Mouse (Mus musculus): ENCODE results near the gene Zfp28.
A peak's percentile ranks its signal among the peaks of the same experiment; 100 is the strongest.
"Not testable (repeated sequence)": the region's sequence is repeated elsewhere in the genome, so short reads cannot be mapped to it uniquely, and the experiment has no call there.

The Zfp28 gene

DNA sequence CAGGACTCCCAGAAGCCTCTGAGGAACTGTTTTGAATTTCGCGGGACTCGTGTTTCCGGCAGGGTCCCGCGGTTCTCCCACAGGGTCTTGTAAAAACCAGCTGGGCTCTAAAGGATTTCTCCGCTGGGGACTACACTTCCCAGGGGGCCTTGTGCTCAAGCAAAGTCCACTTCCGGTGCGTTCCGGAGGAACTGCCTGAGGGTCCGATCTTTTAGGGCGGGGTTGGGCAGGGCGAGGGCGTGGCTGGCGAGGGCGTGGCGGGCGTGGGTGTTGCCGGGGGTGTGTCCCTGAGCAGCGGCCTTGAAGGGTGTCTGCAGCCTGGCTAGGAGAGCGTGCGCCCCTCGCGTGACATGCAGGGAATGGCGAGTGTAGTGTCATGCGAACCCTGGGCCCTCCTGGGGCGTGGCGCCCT lies at the start of gene Zfp28:
TSS of gene Zfp28 (plus strand) at position 252 of the 412 bp plus-strand sequence.
- DNase-seq (ENCODE audit: low spot score): peak; percentile 95

DNA sequence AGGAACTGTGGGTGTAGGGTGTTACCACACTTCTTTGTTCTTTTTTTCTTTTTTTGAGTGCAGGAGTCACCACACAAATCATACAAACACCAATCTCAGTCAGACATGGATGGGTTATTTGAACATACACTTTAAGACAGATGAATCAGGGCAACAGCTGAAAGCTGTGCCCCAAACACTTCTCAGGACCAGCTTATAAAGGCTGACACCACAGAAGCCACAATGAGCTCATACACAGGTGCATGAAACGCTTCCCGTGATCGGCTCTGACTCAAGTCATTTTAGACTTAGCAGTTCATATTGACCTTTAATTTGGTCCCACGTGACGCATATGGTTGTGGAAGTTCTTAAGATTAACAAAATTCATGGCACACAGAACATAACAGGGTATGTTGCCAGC lies 43.2 kb upstream of the Zfp28 start:
- DNase-seq (ENCODE audit: low spot score): no peak

DNA sequence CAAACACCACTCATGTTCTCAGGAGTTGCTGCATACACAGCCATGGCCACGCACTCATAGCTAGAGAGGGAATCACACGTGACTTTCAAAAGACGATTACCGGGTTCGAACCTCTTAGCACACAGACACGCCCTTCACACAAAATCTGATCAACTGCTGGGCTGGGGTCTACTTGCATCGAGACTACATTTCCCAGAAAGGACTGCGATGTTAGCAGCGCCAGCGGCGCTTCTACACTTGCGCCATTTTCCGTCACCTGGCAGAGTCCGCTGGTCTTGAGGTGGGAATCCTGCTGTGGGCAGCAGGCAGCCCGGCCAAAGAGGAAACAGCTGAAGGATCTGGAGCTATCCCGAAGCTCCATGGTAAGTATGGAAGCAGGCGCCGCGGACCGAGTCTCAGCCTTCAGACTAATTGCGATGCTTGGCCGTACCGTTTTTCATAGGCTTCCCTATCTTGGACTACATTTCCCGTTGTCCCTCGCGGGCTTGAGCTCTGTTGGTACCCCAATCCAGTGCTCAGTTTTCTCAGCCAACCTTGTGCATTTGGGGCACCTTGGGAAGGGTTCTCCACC lies 39.5 kb upstream of the Zfp28 start, which contains the start of gene Gm3854:
TSS of gene Gm3854 (plus strand) at position 259 of the 571 bp plus-strand sequence.
- DNase-seq (ENCODE audit: low spot score): peak; percentile 32

DNA sequence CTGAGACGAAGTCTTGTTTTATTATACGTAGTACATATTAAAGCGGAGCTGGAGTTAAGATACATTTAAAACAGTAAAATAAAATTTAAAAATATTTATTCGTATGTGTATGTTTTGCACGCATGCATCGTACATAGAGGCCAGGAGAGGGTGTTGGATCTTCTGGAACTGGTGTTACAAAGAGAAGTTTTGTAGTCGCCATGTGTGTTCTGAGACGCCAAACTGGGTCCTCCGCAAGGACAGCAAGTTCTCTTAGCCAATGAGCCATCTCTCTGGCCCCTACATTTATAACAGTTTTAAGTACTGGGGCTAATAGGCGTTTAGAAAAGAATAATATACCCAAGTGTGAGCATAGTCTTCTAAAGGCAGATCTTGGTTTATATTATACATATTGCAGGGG lies 39.0 kb upstream of the Zfp28 start:
- DNase-seq (ENCODE audit: low spot score): no peak

DNA sequence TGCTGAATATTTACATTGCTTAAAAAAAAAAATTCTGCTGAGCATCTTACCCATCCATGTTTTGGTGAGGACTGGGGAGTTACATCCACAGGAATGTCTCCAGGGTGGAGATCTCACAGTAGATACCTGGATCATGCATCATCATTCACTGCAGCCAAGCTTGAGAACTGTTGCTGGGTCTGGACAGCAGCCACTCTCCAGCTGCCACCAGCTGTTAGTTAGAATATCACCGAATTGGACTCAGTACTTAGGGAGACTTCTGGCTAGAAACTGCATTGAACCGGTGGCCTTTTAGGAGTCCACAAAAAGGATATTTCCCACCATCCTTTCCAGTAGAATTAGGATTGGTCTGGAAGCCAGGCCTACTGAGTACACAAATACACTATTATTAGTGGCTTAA lies 25.0 kb upstream of the Zfp28 start:
- DNase-seq (ENCODE audit: low spot score): no peak

DNA sequence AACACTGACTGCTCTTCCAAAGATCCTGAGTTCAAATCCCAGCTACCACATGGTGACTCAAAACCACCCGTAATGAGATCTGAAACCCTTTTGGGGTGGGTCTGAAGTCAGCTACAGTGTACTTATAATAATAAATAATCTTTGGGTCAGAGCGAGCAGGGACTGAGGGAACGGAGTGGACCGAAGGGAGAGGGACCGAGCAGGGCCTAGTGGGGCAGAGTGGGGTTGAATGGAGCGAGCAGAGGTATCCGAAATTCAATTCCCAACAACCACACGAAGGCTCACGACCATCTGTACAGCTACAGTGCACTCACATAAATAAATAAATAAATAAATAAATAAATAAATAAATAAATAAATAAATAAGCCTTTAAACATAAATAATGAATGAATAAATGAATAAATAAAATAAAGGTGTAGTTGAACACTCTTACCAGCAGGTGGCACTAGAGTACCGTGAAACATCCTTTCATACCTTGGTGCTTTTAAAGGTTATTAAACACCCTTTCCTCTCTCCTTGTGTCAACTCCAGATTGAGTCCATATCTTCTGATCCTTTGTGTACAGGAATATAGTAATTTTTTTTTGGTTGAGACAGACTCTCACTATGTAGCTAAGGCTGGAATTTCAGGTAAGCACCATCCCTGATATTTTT lies 24.0 kb upstream of the Zfp28 start:
- DNase-seq (ENCODE audit: low spot score): no peak

DNA sequence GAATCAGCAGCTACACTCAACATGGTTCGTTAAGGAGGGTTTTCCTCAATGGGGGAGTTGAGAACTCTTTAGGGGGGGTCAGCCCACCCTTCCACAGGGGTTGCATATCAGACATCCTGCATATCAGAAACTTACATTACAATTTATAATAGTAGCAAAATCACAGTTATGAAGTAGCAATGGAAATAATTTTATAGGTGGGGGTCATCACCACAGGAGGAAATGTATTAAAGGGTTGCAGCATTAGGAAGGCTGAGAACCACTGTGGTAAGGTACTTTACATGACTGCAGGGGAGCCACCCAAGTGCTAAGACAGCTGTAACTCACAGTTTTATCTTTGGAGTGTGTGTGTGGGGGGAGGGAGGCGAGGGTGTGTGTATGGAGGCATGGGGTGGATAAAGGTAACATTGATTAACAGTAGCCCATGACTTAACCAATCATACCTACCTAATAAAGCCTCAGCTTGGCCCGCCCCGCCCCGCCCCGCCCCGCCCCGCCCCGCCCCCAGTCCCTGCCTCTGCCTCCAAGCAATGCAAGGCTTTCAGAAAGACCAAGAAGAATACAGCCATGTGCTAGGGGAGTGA lies 22.5 kb upstream of the Zfp28 start:
- DNase-seq (ENCODE audit: low spot score): no peak

DNA sequence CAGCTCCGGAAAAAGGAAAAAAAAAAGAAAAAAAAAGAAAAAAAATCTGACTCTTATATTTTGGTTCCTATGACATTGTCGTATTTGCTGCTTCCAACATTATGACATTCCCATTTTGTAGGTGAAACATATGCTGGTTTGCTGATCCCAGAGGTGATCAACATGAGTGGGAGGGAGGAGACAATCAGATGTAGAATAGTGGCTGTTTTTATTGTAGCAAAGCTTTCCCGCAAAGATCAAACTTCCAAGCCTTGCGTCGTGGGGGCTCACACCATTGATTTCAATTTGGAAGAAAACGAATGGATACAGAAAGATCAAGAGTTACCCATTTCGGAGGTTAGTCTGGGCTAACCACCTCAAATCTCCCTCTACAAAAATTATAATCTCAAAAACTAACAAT lies 21.3 kb upstream of the Zfp28 start:
- no peak for DNase-seq (ENCODE audit: low spot score)

DNA sequence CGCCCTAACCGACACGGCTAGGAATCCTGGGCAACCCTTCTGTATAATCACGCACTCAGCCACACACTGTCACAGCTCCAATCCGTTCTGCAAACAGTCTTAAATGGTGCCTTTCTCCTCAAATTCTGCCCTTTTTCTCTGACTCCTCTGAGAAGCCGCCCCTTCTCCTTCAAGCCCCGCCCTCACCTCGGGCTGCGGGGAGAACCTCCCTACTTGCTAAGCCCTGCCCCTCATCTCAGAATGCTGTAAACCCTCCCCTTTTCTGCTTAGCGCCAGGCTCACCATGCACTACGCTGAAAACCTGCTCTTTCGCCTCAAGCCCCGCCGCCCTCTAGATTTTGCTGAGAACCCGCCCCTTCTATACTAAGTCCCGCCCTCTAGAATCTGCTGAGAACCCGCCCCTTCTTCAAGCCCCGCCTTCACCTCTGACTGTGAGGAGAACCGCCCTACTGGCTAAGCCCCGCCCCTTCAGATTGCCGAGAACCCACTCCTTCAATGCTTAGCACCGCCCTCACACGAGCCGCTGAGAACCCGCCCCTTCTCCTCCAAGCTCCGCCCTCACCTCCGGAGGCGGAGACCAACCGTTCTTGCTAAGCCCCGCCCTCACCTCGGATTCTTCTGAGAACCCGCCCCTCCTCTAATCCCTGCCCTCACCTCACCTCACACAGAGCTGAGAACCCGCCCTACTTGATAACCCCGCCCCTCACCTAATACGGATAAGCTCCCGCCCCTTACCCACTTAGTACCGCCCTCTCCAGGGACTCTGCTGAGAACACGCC lies 20.6 kb upstream of the Zfp28 start:
- peak; percentile 99 for DNase-seq (ENCODE audit: low spot score)

DNA sequence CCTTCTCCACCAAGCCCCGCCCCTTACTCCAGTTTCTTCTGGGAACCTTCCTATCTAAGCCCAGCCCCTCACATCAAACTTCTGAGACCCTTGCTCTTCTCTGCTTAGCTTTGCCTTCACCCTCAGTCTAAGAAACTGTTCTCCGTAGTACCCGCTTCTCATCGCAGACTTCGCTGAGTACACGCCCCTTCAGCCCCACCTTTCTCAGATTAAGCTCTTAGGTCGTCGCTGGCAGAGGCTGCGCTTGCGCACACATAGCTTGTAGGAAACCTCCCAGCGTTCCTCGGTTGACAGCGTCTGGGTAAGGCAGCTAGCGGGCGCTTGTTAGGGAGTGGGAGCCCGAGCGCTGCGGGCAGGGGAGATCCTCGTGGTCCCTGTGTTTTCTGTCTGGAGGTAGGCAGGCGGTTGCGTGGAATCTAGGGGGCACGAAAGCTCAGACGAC lies 20.0 kb upstream of the Zfp28 start, which contains the start of gene Zfp78:
TSS of gene Zfp78 (plus strand) at position 234 of the 442 bp plus-strand sequence.
- DNase-seq (ENCODE audit: low spot score): peak; percentile 83

DNA sequence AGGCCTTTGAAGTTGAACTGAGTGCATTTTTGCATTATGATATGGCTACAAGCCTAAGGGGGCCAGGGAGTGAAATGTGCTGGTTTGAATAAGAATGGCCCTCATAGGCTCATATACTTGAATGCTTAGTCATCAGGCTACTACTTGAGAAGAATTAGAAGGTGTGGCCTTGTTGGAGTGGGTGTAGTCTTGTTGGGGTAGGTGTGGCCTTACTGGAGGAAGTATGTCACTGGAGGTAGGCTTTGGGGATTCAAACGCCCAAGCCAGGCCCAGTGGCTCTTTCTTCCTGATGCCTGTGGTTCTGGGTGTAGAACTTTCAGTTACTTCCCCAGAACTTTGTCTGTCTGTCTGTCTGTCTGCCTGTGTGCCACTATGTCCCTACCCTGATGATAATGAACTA lies 18.3 kb upstream of the Zfp28 start:
- no peak for DNase-seq (ENCODE audit: low spot score)

DNA sequence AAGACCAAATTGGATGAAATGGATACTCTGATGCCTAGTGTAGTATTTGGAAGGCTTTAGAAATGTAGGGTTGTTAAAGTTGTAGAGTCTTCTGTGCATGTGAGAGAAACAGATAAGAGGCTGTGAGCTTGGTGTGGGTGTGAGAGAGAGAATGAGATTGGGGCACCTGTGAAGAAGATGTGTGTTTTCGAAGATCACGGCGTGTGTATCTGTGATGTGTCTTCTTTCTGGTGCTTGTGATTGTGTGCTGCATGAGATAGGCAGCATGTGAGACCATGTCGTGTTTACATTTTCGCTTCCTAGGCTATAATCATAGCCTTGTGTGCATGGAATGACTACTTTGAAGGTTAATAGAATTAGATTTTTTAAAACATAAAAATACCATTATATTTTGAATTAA lies 15.9 kb upstream of the Zfp28 start:
- DNase-seq (ENCODE audit: low spot score): no peak

DNA sequence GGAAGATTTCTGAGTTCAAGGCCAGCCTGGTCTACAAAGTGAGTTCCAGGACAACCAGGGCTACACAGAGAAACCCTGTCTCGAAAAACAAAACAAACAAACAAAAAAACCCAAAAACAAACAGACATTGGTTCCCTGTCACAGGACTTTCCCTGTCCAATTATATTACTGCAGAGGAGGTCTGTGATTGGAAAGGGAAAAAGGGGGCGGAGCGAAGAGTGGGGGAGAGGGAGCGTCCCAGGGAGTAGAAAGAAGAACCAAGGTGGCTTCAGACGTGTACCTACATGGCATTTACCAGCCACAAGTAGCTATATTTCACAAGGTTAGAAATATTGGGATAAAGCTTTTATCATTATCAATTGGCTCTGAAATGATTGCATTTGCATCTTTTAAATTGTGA lies 14.9 kb upstream of the Zfp28 start:
- not testable (repeated sequence) for DNase-seq (ENCODE audit: low spot score)

DNA sequence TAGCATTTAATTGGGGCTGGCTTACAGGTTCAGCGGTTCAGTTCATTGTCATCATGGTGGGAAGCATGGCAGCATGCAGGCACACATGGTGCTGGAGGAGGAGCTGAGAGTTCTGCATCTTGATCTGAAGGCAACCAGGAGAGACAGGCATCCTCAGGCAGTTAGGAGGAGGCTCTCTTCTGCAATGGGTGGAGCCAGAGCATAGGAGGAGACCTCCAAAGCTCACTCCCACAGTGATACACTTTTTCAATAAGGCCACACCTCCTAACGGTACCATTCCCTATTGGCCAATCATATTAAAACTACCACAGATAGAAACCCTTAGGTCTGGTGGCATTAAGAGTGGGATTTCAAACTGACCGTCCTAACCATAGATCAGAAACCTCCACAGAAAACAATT lies 13.6 kb upstream of the Zfp28 start:
- DNase-seq (ENCODE audit: low spot score): no peak

DNA sequence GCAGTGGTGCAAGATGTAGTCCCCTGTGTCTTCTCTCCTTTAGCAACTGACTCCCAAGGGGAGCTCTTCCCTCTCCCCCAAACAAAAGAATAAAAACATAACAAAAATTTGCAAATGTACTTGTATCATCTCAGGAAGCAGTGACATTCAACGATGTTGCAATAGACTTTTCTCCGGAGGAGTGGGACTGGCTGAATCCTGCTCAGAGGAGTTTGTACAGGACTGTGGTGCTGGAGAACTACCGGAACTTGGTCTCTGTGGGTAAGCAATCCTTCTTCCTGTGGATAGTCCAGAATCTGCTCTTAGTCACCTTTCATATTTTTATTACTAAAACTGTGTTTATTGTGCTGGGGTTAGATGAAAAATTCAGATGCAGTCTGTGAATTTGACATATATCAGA lies 10.1 kb upstream of the Zfp28 start:
- DNase-seq (ENCODE audit: low spot score): no peak

DNA sequence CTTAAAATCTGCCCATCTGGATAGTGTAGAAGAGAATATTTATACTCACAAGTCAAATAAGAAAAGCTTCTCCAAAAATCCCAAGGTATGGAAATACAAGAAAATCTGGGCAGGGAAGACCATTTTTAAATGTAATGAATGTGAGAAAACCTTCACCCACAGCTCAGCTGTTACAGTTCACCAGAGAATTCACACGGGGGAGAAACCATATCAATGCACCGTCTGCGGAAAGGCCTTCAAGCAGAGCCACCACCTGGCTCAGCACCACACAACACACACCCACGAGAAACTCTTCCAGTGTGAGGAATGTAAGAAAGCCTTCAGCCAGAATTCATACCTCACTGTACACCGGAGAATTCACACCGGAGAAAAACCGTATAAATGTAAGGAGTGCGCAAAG lies 4.7 kb upstream of the Zfp28 start:
- no peak for DNase-seq (ENCODE audit: low spot score)

DNA sequence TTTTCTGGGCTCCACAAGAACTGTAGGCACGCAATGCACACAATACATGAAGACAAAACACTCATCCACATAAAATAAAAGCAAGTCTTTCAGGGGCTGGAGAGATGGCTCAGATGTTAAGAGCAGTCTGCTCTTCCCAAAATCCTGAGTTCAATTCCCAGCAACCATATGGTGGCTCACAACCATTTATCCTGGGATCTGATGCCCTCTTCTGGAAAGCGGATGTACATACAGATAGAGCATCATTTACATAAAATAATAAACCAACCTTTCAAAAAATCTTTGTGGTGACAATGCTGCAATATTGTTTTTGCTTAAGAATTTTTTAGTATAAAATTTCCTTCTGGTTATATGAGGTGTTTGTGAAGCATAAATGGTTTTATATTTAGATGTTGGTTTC lies 1.7 kb upstream of the Zfp28 start:
- DNase-seq (ENCODE audit: low spot score): no peak

DNA sequence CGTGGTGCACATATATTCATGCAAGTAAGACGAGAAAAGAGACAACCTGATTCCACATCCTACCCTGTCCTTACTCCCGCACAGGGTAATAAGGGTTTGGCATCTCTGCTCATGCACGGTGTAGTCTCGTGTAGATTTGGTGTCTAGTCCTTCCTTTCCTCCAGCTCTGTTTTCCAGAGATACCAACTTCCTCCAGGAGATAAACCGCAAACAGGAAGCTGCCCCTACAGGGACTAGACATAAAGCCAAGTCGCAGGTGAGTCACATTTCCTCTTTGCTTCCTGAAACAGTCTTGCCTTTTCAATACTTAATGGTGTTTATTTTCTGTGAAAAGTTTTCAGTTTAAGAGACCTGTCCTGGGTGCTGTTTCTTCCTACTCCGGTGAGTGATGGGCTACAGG lies 916 bp downstream of the Zfp28 start:
- no peak for DNase-seq (ENCODE audit: low spot score)

DNA sequence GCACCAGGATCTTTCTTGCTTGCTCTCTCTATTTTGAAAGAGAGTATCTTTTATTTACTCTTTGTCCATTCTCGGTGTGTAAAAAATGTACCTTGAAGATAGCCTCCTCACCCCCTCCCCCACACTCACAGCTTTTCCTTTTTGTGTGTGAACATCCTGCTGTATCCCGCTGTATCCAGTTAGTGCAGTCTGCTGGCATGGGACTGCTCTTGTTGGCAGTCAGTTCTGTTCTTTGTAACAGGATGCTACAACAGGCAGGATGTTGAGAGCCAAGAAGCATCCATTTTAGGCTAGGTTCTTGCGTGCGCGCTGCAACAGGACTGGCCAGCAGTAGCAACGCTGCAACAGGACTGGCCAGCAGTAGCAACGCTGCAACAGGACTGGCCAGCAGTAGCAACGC lies 3.9 kb downstream of the Zfp28 start:
- DNase-seq (ENCODE audit: low spot score): no peak

DNA sequence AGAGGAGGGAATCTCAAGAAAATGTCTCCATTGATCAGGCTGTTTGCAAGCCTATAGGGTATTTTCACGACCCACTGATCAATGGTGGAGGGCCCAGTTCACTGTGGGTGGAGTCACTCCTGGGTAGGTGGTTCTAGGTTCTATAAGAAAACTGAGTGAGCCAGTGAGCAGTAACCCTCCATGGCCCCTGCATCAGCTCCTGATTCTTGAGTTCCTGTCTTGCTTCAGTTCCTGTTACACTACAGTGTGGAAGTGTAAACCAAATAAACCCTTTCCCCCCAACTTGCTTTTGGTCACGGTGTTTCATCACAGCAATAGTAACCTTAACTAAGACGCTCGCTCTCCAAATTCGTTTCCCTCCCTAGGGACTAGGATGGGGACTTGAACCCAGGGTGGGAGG lies 5.9 kb downstream of the Zfp28 start:
- no peak for DNase-seq (ENCODE audit: low spot score)

DNA sequence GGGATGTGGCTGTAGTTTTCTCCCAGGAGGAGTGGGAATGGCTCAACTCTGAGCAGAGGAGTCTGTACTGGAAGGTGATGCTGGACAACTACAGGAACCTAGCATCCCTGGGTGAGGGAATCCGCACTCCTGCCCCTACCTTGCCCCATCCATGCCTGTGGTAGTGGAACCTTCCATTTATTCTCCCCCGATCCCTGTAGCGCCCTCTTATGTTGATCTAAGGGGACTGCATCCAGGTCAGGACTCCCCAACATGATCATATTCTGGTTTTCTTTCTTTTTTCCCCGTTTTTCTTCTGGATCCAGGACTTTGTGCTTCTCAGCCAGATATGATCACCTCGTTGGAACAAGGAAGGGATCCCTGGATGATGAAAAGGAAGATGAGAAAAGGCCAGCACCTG lies 6.4 kb downstream of the Zfp28 start:
- DNase-seq (ENCODE audit: low spot score): no peak

DNA sequence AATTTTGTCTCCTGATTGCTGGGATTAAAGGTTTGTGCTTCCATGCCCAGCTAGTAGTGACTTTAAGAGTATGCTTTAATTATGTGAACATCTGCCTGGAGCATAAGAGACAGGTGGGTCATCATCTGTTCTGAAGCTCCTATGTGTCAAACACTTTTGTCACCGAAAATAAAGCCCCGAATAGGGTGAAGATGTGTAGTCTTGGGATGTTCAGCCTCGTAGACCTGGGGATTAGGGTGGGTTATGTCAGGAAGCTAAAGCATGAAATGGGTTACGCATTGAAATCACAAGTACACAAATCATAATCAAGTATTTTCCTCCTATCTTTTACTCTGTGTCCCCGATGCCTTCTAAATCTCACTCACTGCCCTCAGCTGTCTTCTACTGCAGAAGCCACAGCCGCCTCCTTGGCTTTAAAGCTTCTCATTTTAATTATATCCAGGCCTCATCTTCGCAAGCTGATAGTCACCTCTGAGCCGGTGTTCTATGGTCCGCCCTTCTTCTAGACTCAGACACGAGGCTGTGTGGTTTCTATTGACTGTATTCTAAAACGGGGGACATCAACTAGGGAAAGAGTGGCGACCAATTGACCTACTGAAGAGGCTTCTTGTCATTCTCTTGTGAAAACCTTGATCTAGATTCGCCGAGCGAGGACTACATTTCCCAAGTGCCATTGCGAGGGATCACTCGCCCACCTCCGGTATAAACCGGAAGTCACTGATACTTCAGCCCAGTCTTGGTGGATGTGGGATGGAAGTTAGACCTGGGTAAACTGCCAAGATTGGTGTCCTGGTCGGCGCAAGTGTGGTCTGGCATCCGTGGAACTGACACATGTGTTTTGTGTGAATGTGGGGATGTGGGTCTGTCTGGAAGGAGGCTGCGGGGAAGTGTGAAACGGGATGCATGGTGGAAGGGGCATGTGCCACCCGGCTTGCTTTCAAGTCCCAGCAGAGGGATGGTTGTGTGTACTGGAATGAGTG lies 15.2 kb downstream of the Zfp28 start, which contains the start of gene Smim17:
TSS of gene Smim17 (plus strand) at position 720 of the 980 bp plus-strand sequence.
- peak; percentile 9 for DNase-seq (ENCODE audit: low spot score)

Measured in ovary, adult 18-20 months (tissue).